Mouse (Mus musculus) cortical plate, adult 2 months (tissue): ENCODE data around the gene Ippk.

ENCODE experiments used
- CTCF ChIP-seq: fragments of 200-500 bp; IDR thresholded peaks from 2 replicates; pipeline ENCODE4 v1.5.1; 2011; ENCODE audit warnings: mild to moderate bottlenecking, control low read depth, low read length; ENCODE audit not compliant: insufficient read depth; ENCODE audit errors: extremely low read depth
- POLR2A ChIP-seq: fragments of 200-500 bp; IDR thresholded peaks from 2 replicates; pipeline ENCODE4 v1.6.1; 2011; ENCODE audit warnings: mild to moderate bottlenecking, low read length, control low read depth; ENCODE audit not compliant: insufficient read depth; ENCODE audit errors: extremely low read depth

DNA sequence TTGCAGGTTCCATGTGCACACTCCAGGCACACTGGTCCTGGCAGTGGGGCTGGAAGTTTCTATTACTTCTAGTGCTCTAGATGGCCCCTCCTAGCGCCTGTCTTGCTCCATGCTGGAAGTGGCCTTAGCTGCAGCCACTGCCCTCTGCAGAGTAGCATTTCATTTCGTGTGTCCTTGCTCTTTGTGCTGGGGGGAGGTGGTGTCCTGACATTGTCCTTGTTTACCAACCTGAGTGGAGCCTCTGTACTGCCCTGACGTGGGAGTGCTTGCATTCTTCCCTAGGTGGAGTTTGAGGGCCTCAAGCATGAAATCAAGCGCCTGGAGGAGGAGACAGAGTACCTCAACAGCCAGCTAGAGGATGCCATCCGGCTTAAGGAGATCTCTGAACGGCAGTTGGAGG is 43.4 kb upstream of the Ippk start:
- TF ChIP-seq POLR2A (no peak), CTCF (no peak)
